Mouse (Mus musculus) liver, embryonic 14.5 days (tissue): ENCODE data around the gene Gm33543.

ENCODE experiments used
- CTCF ChIP-seq: IDR thresholded peaks from 2 replicates; pipeline ENCODE4 v1.5.1; 2016; ENCODE audit warnings: antibody characterized with exemption, low read depth, control low read depth
- EP300 ChIP-seq: IDR thresholded peaks from 2 replicates; pipeline ENCODE4 v1.6.1; 2016; ENCODE audit warnings: antibody characterized with exemption, low read depth

DNA sequence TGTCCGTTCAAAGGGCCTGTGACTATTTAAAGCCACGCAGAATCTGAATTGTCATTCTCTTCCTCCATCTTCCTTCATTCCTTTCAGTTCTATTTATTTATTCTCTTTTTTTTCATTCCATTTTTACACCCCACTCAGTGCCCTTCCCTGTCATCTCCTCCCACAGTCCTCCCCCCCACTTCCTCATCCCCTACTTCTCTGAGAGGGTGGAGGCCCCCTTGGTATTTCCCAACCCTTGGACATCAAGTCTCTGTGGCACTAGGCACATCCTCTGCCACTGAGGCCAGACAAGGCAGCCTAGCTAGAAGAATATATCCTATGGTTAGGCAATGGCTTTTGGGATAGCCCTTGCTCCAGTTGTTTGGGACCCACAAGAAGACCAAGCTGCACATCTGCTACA lies 28.1 kb upstream of the Gm33543 start:
- TF ChIP-seq EP300 (no peak), CTCF (no peak)
